Mouse (Mus musculus) CH12F3 (cell line): ENCODE measurements around the gene Gm20388.

Experiments used
- in situ Hi-C: fragments of 300-500 bp; cut with MboI; formaldehyde crosslinking; loops from 2 replicates; pipeline ENCODE4 v1.14.3; 2020; ENCODE audit warnings: low sequenced_read_pairs

The Gm20388 gene

DNA sequence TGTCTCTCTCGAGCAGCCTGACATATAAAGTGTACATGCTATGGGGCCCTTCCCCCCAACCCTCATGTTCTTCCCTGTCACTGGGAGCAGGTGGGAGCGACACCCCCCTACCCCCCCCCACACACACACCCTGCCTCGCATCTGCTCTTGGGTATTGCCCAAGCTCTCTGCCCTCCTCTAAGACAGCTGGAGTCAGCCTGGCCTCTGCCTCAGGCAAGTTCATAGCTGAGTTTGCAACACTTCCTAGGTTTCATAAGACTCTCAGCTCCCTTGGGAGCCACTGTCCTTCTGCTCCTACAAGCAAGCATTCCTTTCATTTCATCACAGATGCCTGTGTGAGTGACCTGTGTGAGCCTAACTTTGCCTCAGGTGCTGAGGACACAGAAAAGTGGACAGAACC, 2009.1 kb downstream of the Gm20388 start:
- in situ Hi-C loops, result loop anchor here (10.0 kb wide), 1 partner anchor 65 kb away; no protein-coding TSS in a partner anchor

DNA sequence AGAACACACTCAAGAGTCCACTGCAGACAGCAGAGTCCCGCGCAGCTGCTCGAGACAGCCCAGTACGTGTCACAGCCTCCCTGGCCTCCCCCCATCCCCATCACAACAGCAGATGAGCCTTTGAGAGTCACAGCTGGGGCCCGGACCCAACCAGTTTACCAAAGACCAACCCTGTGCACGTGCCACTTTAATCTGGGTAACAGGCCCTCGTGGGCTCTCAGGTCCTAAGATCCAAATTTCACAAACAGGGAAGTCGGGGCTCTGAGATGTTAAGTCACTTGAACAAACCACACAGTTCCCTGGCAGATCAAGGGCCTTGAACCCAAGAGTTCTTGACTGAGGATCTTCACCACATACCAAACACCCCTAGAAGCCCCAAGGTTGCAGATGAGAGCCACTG, 2010.9 kb downstream of the Gm20388 start:
- in situ Hi-C loops, result loop anchor here (10.0 kb wide), 1 partner anchor 67 kb away; no protein-coding TSS in a partner anchor

- in situ Hi-C loops, result loop anchor here (10.0 kb wide), 1 partner anchor 67 kb away; no protein-coding TSS in a partner anchor
These were observed 2011.5 kb downstream of the Gm20388 start for GRCm38 (mm10) chr8:121922101-121922500.

- in situ Hi-C loops, result loop anchor here (10.0 to 25.0 kb wide), 2 partner anchors 70 to 337 kb away; partner anchors contain the start of genes Fbxo31 and Map1lc3b
These were observed 2014.0 kb downstream of the Gm20388 start for GRCm38 (mm10) chr8:121924681-121925080.

- in situ Hi-C loops, result loop anchor here (10.0 to 25.0 kb wide), 2 partner anchors 71 to 338 kb away; partner anchors contain the start of genes Fbxo31 and Map1lc3b
These were observed 2015.0 kb downstream of the Gm20388 start for GRCm38 (mm10) chr8:121925624-121926023.

DNA sequence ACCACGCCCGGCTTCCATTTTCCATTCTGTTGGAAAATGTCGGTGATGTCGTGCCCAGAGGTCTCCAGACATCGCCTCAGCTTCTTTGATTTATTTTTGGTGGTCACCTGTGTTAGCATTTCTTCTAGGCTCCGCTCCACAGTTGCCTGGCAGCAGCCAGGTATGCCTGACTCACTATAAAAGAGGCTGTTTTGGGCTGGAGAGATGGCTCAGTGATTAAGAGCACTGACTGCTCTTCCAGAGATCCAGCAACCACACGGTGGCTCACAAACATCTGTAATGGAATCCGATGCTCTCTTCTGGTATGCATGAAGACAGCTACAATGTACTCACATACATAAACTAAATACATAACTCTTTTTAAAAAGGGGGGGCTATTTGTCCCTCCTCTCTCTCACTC, 2015.6 kb downstream of the Gm20388 start:
- in situ Hi-C loops, result loop anchor here (10.0 to 25.0 kb wide), 2 partner anchors 71 to 339 kb away; partner anchors contain the start of genes Fbxo31 and Map1lc3b

DNA sequence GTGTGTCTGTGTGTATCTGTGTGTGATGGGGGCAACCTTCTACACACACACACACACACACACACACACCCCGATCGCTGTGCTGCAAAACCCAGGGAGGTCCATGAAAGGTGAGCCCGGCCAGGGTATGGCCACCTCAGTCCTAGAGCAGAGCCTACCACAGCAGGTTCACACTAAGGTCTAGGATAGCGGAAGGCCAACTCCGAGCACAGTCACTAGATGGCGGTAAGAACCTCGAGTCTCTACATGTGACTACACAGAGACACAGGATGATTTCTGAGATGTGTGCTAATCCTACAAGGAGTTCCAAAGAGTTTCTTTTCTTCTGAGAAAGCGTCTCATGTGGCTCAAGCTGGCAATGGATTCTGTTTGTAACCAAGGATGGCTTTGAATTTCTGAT, 2016.7 kb downstream of the Gm20388 start:
- in situ Hi-C loops, result loop anchor here (10.0 to 25.0 kb wide), 2 partner anchors 73 to 340 kb away; partner anchors contain the start of genes Fbxo31 and Map1lc3b

- in situ Hi-C loops, result loop anchor here (25.0 kb wide), 1 partner anchor 343 kb away; the partner anchor contains the start of genes Fbxo31 and Map1lc3b
These were observed 2019.4 kb downstream of the Gm20388 start for GRCm38 (mm10) chr8:121930047-121930446.

GRCm38 (mm10) chr8:121931571-121931970, 2020.9 kb downstream of the Gm20388 start:
- in situ Hi-C loops, result loop anchor here (25.0 kb wide), 1 partner anchor 344 kb away; the partner anchor contains the start of genes Fbxo31 and Map1lc3b

GRCm38 (mm10) chr8:121932026-121932667, 2021.5 kb downstream of the Gm20388 start:
- in situ Hi-C loops, result loop anchor here (25.0 kb wide), 1 partner anchor 345 kb away; the partner anchor contains the start of genes Fbxo31 and Map1lc3b

DNA sequence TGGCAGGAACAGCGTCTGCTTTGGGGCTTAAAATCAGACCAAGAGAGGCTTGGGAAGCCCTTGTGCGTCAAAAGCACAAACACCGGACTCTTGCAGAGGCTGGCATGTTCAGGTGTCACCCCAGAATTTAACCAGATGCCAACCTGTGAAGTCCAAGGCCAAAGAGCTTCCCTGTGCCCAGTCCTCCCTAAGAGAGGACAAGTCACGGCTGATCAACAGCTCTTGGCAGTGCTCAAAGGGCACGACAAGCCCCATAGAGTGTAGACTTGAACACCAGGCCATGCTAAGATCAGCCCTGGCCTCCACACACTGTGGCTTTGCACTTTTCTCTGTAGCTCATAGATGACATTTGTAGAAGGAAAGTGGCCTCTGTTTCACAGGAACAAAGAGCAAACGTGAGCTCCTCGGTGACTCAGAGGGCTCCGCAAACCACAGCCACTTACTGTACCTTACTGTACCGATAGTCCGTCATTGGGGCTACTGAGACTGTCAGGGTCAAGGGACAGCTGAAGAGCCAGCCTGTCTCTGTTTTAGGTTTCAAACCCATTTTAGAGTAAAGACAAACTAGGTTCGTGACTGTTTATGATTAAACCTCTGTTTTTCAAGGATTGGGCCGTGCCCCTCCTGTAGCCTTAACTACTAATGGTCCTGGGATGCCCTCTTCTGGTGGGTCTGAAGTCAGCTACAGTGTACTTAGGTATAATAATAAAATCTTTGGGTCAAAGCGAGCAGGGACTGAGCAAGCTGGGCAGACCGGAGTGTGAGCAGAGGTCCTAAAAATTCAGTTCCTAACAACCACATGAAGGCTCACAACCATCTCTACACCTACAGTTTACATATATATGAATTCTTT, 2022.3 kb downstream of the Gm20388 start:
- in situ Hi-C loops, result loop anchor here (25.0 kb wide), 1 partner anchor 346 kb away; the partner anchor contains the start of genes Fbxo31 and Map1lc3b

GRCm38 (mm10) chr8:121934506-121934905, 2023.9 kb downstream of the Gm20388 start:
- in situ Hi-C loops, result loop anchor here (25.0 kb wide), 1 partner anchor 347 kb away; the partner anchor contains the start of genes Fbxo31 and Map1lc3b

DNA sequence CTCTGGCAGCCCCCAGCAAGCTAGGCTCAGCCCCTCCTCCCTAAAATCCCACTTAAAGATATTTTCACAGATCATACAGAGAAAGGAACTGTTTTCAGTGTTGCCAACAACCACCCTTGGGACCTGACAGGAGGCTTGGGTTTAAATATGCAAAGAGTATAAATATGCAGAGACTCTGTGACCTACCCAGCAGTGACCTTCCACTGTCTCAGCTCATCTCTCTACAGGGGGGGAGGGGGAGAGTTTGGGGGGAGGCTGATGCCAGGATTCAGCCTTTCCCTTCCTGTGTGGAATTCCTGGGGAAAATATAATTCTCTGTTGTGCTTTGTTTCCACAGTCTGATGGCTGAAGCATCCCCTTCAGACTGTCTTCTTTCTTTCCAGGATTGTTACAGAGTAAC, 2024.3 kb downstream of the Gm20388 start:
- in situ Hi-C loops, result loop anchor here (25.0 kb wide), 1 partner anchor 348 kb away; the partner anchor contains the start of genes Fbxo31 and Map1lc3b

GRCm38 (mm10) chr8:121935341-121936294, 2025.0 kb downstream of the Gm20388 start:
- in situ Hi-C loops, result loop anchor here (25.0 kb wide), 1 partner anchor 348 kb away; the partner anchor contains the start of genes Fbxo31 and Map1lc3b

- in situ Hi-C loops, result loop anchor here (25.0 kb wide), 1 partner anchor 349 kb away; the partner anchor contains the start of genes Fbxo31 and Map1lc3b
These were observed 2025.8 kb downstream of the Gm20388 start for GRCm38 (mm10) chr8:121936391-121936790.

- in situ Hi-C loops, result loop anchor here (25.0 kb wide), 1 partner anchor 351 kb away; the partner anchor contains the start of genes Fbxo31 and Map1lc3b
These were observed 2028.1 kb downstream of the Gm20388 start for GRCm38 (mm10) chr8:121938732-121939131.

- in situ Hi-C loops, result loop anchor here (25.0 kb wide), 1 partner anchor 356 kb away; the partner anchor contains the start of genes Fbxo31 and Map1lc3b
These were observed 2032.5 kb downstream of the Gm20388 start for GRCm38 (mm10) chr8:121943057-121943540.

DNA sequence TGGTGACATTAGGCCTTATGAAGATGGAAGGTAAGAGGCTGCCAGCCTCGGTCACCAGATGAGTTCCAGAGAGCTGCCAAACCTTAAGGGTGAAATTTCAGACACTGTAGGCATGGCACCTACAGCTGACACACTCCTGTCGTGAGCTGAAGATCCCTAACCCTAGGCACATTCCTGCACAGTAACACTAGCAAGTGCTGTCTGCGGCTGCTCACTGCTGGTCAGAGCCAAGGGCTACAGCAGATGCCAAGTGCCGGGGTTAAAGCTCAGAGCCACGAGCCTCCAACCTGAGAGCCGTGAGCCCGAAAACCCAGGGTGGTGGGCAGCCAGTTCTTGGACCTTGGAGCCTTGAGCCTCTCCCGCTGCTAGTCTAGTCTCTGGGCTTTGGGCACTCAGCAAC, 2033.1 kb downstream of the Gm20388 start:
- in situ Hi-C loops, result loop anchor here (25.0 kb wide), 1 partner anchor 356 kb away; the partner anchor contains the start of genes Fbxo31 and Map1lc3b

DNA sequence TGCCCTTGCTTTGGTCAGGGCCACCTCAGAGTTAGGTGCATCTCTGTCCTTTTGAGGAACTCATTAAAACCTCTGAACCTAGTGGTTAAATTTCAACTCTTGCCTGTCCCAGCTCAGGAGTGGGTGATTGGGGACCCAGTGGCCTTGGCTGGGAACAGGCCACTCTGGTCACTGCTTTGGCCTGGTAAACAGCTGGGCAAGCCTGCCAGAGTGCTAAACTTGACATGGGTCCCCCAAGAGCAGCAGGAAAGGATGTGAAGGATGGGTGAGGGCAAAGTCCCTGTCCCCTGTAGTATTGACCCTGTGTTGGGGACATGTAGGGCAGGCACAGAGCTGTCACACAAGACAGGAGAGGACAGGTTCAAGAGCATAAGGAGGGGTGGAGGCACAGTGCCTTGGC, 2034.2 kb downstream of the Gm20388 start, which contains the start of gene Car5a:
Gene Car5a (minus strand): TSS at position 74 of the 400 bp plus-strand sequence.
- in situ Hi-C loops, result loop anchor here (25.0 kb wide), 1 partner anchor 358 kb away; the partner anchor contains the start of genes Fbxo31 and Map1lc3b
